Mouse (Mus musculus): ENCODE results near the gene Ly6f.

The Ly6f gene

GRCm38 (mm10) chr15:75320104-75320503 lies 51.9 kb downstream of the Ly6f start:
- DNase-seq, result no peak
